Mouse (Mus musculus) brain, adult 2 months (tissue): ENCODE measurements around the gene Hist1h1b.
"Not testable (repeated sequence)": the region's sequence is repeated elsewhere in the genome, so short reads cannot be mapped to it uniquely, and the experiment has no call there.

Experiments
- DNase-seq: peaks from one replicate; pipeline ENCODE4 v3.0.0; 2011; ENCODE audit warnings: low read depth, low spot score

Gene Hist1h1b

GRCm38 (mm10) chr13:21782361-21783254 is 2.2 kb upstream of the Hist1h1b start:
- DNase-seq: not testable (repeated sequence)

- DNase-seq: no peak
Observed at GRCm38 (mm10) chr13:21781639-21782038, 1.2 kb upstream of the Hist1h1b start.

GRCm38 (mm10) chr13:21781021-21781555 is 663 bp upstream of the Hist1h1b start:
- no peak for DNase-seq

- DNase-seq: peak; percentile 94
Observed at GRCm38 (mm10) chr13:21778814-21779766, 1.3 kb downstream of the Hist1h1b start.

- DNase-seq: no peak
Observed at GRCm38 (mm10) chr13:21755707-21756106, 24.7 kb downstream of the Hist1h1b start.

- DNase-seq: peak; percentile 44
Observed at GRCm38 (mm10) chr13:21754294-21755001, 26.0 kb downstream of the Hist1h1b start.

GRCm38 (mm10) chr13:21753524-21754285 is 26.7 kb downstream of the Hist1h1b start, which contains the start of the genes Hist1h2ak and Hist1h2bn:
TSS of gene Hist1h2ak (minus strand) at chr13:21753827.
TSS of gene Hist1h2bn (plus strand) at chr13:21754123.
- peak; percentile 98 for DNase-seq

GRCm38 (mm10) chr13:21753051-21753523 is 27.3 kb downstream of the Hist1h1b start:
- no peak for DNase-seq

GRCm38 (mm10) chr13:21752356-21752755 is 28.1 kb downstream of the Hist1h1b start:
- DNase-seq: no peak

- no peak for DNase-seq
Observed at GRCm38 (mm10) chr13:21751827-21752226, 28.6 kb downstream of the Hist1h1b start.

- DNase-seq: no peak
Observed at GRCm38 (mm10) chr13:21751417-21751816, 29.0 kb downstream of the Hist1h1b start.

- peak; percentile 96 for DNase-seq
Observed at GRCm38 (mm10) chr13:21750159-21751017, 30.0 kb downstream of the Hist1h1b start, which contains the start of gene Hist1h4k. TSS of gene Hist1h4k (minus strand) at chr13:21750505.

- DNase-seq: peak; percentile 22
Observed at GRCm38 (mm10) chr13:21749387-21750158, 30.9 kb downstream of the Hist1h1b start.

- no peak for DNase-seq
Observed at GRCm38 (mm10) chr13:21745006-21745405, 35.4 kb downstream of the Hist1h1b start.

- DNase-seq: peak; percentile 93
Observed at GRCm38 (mm10) chr13:21734906-21735767, 45.3 kb downstream of the Hist1h1b start, which contains the start of gene Hist1h4j. TSS of gene Hist1h4j (plus strand) at chr13:21735064.

- peak; percentile 93 for DNase-seq
Observed at GRCm38 (mm10) chr13:21734010-21734905, 46.2 kb downstream of the Hist1h1b start.
